Mouse (Mus musculus) myocyte (in vitro differentiated cells): Measurements from ENCODE around the gene Trpm4. TPM values are rescaled to one million over a fixed set of nuclear protein-coding genes. Genes with fewer than 3 reads are reported as not detected.

Experiments used
- H3K27me3 ChIP-seq: one replicate; pipeline ENCODE4 v1.6.1; 2011; ENCODE audit not compliant: control insufficient read depth, insufficient read depth, insufficient read length
- H3K36me3 ChIP-seq: one replicate; pipeline ENCODE4 v1.6.1; 2011; ENCODE audit not compliant: control insufficient read depth, insufficient read depth
- H3K4me2 ChIP-seq: one replicate; pipeline ENCODE4 v1.6.1; 2011; ENCODE audit warnings: low read depth, control low read depth
- H3K4me3 ChIP-seq: one replicate; pipeline ENCODE4 v1.5.1; 2011; ENCODE audit warnings: mild to moderate bottlenecking, control low read depth, moderate library complexity
- H3K79me2 ChIP-seq: one replicate; pipeline ENCODE4 v1.6.1; 2011; ENCODE audit not compliant: control insufficient read depth, insufficient read depth
- H3ac ChIP-seq: one replicate; pipeline ENCODE4 v1.6.1; 2011; ENCODE audit not compliant: control insufficient read depth, insufficient read length
- CEBPB ChIP-seq: IDR thresholded peaks from 2 replicates; pipeline ENCODE4 v1.6.1; 2011; ENCODE audit warnings: mild to moderate bottlenecking, moderate library complexity; ENCODE audit not compliant: poor library complexity, insufficient read depth, severe bottlenecking
- E2F4 ChIP-seq: IDR thresholded peaks from one replicate; pipeline ENCODE4 v1.6.1; 2011; ENCODE audit warnings: mild to moderate bottlenecking, control low read depth, moderate library complexity; ENCODE audit not compliant: insufficient read depth
- MAX ChIP-seq: IDR thresholded peaks from one replicate; pipeline ENCODE4 v1.6.1; 2011; ENCODE audit warnings: low read depth, mild to moderate bottlenecking, control low read depth
- MYOD1 ChIP-seq, 3 experiments: IDR thresholded peaks; one replicate each; pipeline ENCODE4 v1.6.1; 2011; ENCODE audit warnings: control low read depth in 2 of 3, low read depth in 2 of 3, mild to moderate bottlenecking in 2 of 3, moderate library complexity in 1 of 3; ENCODE audit not compliant: insufficient read length in 2 of 3, control insufficient read depth in 1 of 3
- MYOG ChIP-seq, 3 experiments: IDR thresholded peaks; one replicate each; pipeline ENCODE4 v1.6.1; 2011; ENCODE audit warnings: control low read depth in 2 of 3, low read depth in 2 of 3, mild to moderate bottlenecking in 2 of 3; ENCODE audit not compliant: insufficient read length in 2 of 3, control insufficient read depth in 1 of 3, insufficient read depth in 1 of 3
- POLR2A ChIP-seq: IDR thresholded peaks from one replicate; pipeline ENCODE4 v1.6.1; 2011; ENCODE audit warnings: low read depth, mild to moderate bottlenecking, control low read depth, moderate library complexity; ENCODE audit not compliant: insufficient read length
- POLR2AphosphoS2 ChIP-seq: IDR thresholded peaks from one replicate; pipeline ENCODE4 v1.6.1; 2011; ENCODE audit warnings: low read depth, control low read depth; ENCODE audit not compliant: insufficient read length
- REST ChIP-seq: IDR thresholded peaks from one replicate; pipeline ENCODE4 v1.6.1; 2011; ENCODE audit warnings: mild to moderate bottlenecking, control low read depth, moderate library complexity; ENCODE audit not compliant: insufficient read depth, insufficient read length
- SRF ChIP-seq: IDR thresholded peaks from one replicate; pipeline ENCODE4 v1.6.1; 2011; ENCODE audit warnings: low read depth; ENCODE audit not compliant: control insufficient read depth, insufficient read length
- TCF12 ChIP-seq: IDR thresholded peaks from one replicate; pipeline ENCODE4 v1.6.1; 2011; ENCODE audit warnings: mild to moderate bottlenecking, control low read depth; ENCODE audit not compliant: poor library complexity, insufficient read depth, severe bottlenecking
- TCF3 ChIP-seq: IDR thresholded peaks from one replicate; pipeline ENCODE4 v1.6.1; 2011; ENCODE audit warnings: low read depth, control low read depth; ENCODE audit not compliant: insufficient read length
- USF1 ChIP-seq: IDR thresholded peaks from one replicate; pipeline ENCODE4 v1.6.1; 2011; ENCODE audit warnings: low read depth, mild to moderate bottlenecking, control low read depth, moderate library complexity
- polyA plus RNA-seq: library from polyadenylated mRNA; unstranded; fragments of >200 nt; fragmentation: generic; extraction: Trizol; gene quantifications from one replicate; pipeline ENCODE4 v1.2.1, GENCODE M21; 2012; ENCODE audit warnings: missing spikeins

Gene Trpm4
- polyA plus RNA-seq, 1 experiment = 27.3 TPM

- Histone ChIP-seq H3K4me3 (no peak overlapping the region), H3K4me2 (no peak overlapping the region), H3K27me3 (no peaks in the 10 kb centered on the region), H3ac (no peak overlapping the region), H3K36me3 (peaks cover 21% of the 10 kb centered on the region), H3K79me2 (no peaks in the 10 kb centered on the region)
- TF ChIP-seq REST (no peak), USF1 (no peak), MYOD1 (IDR thresholded peaks at IDR 0.05; ENCODE audit: control insufficient read depth in 1 of 3, insufficient read length in 2 of 3, low read depth in 2 of 3) (no peak)
These were observed 11.3 kb downstream of the Trpm4 start for GRCm38 (mm10) chr7:45322245-45322644.

DNA sequence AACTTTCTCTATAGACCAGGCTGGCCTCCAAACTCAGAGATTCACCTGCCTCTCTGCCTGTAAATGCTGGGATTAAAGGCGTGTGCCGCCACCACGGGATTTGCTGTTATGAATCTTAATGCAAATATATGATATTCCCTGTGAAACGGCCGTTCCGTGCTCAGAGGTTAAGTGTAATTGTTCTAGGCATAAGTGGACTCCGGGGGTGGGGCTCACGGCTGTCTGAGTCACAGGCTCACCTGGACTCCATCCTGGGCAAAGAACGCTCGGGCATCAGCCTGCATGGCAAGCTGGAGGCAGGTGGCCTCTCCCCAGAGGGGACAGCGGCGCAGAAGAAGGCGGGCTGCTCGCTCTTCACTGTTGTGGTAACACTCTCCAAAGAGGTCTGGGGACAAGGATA is 17.0 kb downstream of the Trpm4 start:
- Histone ChIP-seq H3K27me3 (no peaks in the 10 kb centered on the region), H3K4me2 (no peak overlapping the region), H3K79me2 (no peaks in the 10 kb centered on the region), H3K4me3 (no peak overlapping the region), H3ac (no peak overlapping the region), H3K36me3 (peaks cover 5% of the 10 kb centered on the region)
- TF ChIP-seq POLR2A (no peak), REST (no peak), MAX (no peak)

DNA sequence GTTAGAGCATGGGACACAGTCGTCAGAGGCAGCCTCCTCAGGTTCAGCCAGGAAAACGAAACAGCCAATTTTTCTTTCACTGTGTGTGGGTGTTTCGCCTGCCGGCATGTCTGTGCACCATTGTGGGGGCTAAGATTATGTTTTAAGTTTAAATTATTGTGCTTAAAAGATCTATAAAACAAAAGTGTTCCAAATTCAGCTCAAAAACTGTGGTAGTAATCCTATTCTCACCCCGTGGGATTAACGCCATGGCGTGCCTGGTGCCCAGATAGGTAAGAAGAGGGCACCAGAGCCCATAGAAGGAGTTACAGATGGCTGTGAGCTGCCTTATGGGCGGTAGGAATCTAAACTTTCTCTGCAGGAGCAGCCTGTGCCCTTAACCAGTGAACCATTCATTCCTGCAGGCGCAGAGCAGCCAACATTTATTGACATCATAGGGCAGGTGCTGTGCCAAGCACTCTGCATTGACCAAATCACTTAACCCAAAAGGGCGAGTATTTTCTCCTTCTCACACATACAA is 18.3 kb downstream of the Trpm4 start:
- no peak overlapping the region for H3ac ChIP-seq
- H3K4me2 ChIP-seq = no peak overlapping the region
- H3K4me3 ChIP-seq = no peak overlapping the region
- no peaks in the 10 kb centered on the region for H3K27me3 ChIP-seq
- TF ChIP-seq MYOG (IDR thresholded peaks at IDR 0.05; ENCODE audit: control insufficient read depth in 1 of 3, insufficient read depth in 1 of 3, insufficient read length in 2 of 3, low read depth in 2 of 3) (no peak), MYOD1 (IDR thresholded peaks at IDR 0.05; ENCODE audit: control insufficient read depth in 1 of 3, insufficient read length in 2 of 3, low read depth in 2 of 3) (no peak), CEBPB (no peak), E2F4 (no peak), TCF3 (no peak), MAX (no peak), USF1 (no peak), TCF12 (no peak), POLR2A (no peak)
- peaks cover 5% of the 10 kb centered on the region for H3K36me3 ChIP-seq
- H3K79me2 ChIP-seq = no peaks in the 10 kb centered on the region

GRCm38 (mm10) chr7:45313495-45313894 is 20.1 kb downstream of the Trpm4 start:
- peak overlapping the region; percentile 68 for H3K4me2 ChIP-seq
- no peaks in the 10 kb centered on the region for H3K36me3 ChIP-seq

GRCm38 (mm10) chr7:45312686-45313453 is 20.7 kb downstream of the Trpm4 start:
- H3K79me2 ChIP-seq = no peaks in the 10 kb centered on the region
- H3K36me3 ChIP-seq = no peaks in the 10 kb centered on the region
- peak overlapping the region; percentile 68 for H3K4me2 ChIP-seq
- no peak for TF ChIP-seq REST
- TF ChIP-seq CEBPB = no peak
- TF ChIP-seq POLR2A = no peak
- no peak for TF ChIP-seq MAX
- no peak for TF ChIP-seq E2F4
- TF ChIP-seq USF1 = no peak
- no peak for TF ChIP-seq MYOD1 (IDR thresholded peaks at IDR 0.05; ENCODE audit: control insufficient read depth in 1 of 3, insufficient read length in 2 of 3, low read depth in 2 of 3)
- no peak for TF ChIP-seq SRF
- no peak for TF ChIP-seq MYOG (IDR thresholded peaks at IDR 0.05; ENCODE audit: control insufficient read depth in 1 of 3, insufficient read depth in 1 of 3, insufficient read length in 2 of 3, low read depth in 2 of 3)
- no peak for TF ChIP-seq TCF12
- TF ChIP-seq TCF3 = no peak
- H3K27me3 ChIP-seq = no peaks in the 10 kb centered on the region
- no peak overlapping the region for H3ac ChIP-seq
- no peak overlapping the region for H3K4me3 ChIP-seq

More at GRCm38 (mm10) chr7:45313495-45313894, 20.1 kb downstream of the Trpm4 start:
- Histone ChIP-seq H3K79me2 (no peaks in the 10 kb centered on the region), H3K4me3 (no peak overlapping the region), H3K27me3 (no peaks in the 10 kb centered on the region), H3ac (no peak overlapping the region)
- TF ChIP-seq MYOD1 (IDR thresholded peaks at IDR 0.05; ENCODE audit: control insufficient read depth in 1 of 3, insufficient read length in 2 of 3, low read depth in 2 of 3) = no peak
- TF ChIP-seq CEBPB = no peak
- no peak for TF ChIP-seq POLR2AphosphoS2
- TF ChIP-seq POLR2A = no peak
- TF ChIP-seq TCF3 = no peak
- TF ChIP-seq MAX = no peak
- TF ChIP-seq SRF = no peak
